Mouse (Mus musculus) thymus, postnatal 10 days (tissue): ENCODE measurements around the gene Tuba1a.
"Not testable (repeated sequence)": the region's sequence is repeated elsewhere in the genome, so short reads cannot be mapped to it uniquely, and the experiment has no call there.

Experiments
- DNase-seq, 2 experiments: peaks; one replicate each; pipeline ENCODE4 v3.0.0; 2021; ENCODE audit warnings: low spot score in 2 of 2

Gene Tuba1a

DNA sequence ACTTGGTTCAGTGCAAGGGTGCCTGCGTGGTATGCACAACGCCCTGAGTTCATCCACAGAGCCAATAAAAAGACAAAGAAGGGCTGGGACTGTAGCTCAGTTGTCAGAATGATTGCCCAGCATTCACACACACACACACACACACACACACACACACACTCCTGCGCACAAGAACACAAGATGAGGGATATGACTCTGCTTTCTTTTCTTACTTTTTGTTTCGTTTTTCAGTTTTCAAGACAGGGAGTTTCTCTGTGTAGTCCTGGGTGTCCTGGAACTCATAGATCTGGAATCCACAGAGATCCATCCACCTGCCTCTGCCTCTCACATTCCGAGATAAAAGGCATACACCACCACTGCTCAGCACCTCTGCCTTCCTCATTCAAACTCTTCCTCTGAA lies 25.9 kb downstream of the Tuba1a start:
- no peak for DNase-seq

DNA sequence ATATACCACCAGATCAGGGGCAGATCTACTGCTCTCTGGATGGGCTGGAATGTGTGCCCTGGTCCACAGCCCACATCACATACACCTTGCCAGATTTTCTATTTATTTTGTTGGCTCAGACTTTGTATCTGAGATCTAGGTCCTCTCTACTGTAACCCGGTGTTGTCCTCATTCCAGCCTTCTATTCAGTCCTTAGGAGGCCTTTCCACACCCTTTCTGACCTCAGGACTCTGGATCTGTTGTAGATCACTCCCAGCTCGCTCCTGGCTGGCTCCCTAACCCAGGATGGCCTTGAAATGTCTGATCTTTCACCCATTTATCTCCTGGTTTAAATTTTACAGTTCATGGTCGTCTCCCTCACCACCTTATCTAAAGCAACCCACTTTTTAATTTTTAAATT lies 28.8 kb downstream of the Tuba1a start:
- no peak for DNase-seq

- DNase-seq = no peak
Observed at GRCm38 (mm10) chr15:98923031-98923537, 30.4 kb downstream of the Tuba1a start.

DNA sequence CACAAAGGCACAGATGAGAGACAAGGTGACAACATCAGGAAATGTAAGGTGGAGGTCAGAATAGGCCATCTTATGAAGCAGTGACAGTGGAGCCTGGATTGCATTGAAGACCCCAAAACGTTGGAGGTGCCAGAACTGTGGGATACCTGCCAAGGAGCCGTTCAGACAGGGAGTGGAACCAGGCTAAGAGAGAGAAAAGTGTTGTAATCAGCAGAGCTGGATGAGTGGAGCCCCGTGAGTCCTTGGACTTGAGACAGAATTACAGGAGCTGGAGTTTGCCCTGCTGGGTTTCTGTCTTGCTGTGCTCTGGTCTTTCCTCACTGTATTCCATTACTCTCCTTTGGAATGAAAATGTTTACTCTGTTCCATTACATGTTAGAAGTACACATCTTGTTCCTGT lies 30.9 kb downstream of the Tuba1a start:
- no peak for DNase-seq

DNA sequence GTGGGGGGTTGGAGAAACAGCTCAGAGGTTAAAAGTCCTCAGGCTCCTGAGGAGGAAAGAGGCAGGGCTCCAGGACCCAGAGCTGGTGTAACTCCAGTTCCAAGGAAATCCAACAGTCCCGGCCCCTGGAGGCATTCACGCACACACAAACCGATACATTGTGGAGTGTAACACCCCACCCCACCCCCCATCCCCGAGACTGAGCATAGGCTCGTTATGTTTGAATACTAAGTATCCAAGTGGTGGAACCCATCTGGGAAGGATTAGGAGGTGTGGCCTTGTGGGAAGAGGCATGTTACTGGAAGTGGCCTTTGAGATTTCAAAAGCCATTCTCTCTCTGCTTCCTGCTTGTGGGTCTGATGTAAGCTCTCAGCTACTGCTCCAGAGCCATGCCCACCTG lies 32.0 kb downstream of the Tuba1a start:
- DNase-seq = no peak

- DNase-seq = not testable (repeated sequence)
Observed at GRCm38 (mm10) chr15:98918499-98918895, 35.0 kb downstream of the Tuba1a start.

DNA sequence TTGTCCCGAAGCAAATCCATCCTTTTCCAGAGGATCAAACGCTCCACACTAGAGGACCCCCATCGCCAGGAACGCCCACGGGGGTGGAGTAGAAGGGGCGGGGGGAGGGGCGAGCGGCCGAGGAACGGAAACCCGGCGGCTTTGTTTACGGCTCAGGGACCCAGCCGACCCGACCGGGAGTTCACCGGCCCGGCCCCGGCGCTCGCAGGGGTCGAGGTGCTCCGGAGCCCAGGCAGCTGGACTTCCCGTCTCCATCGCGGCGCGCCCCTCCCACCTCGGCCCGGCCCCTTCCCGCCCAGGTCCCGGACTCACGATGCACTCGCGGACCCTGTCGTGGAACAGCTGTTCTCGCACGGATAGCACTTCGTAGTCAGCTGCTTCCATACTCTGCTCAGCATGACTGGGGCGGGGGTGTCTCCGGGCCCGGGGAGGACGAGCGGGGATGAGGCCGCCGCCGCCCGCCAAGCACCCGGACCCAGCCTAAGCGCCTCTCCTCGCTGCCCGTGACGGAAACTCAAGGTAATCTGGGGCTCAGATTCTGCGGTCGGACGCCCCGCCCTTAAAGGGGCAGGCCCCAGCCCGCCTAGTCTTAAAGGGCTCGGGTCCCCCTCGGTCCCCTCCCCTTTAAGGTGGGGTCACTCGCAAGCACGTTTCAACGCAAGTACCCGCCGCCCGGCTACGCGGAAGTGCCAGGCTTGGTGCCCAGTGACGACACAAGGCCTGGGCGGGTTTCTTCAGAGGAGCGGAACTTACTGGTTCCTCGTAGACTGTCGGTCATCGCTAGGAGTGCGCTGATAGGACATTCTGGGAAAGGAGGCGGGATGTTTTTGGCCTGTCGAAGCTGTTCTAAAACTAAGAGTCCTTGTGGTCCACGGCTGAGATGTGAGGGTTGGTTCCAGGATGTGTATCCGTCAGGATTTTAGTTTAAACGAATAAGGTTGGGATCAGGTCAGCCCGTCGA lies 35.7 kb downstream of the Tuba1a start, which contains the start of gene Lmbr1l:
Lmbr1l (minus strand) TSS at position 694 of the 961 bp plus-strand sequence.
- peak; percentile 96 to 100 for DNase-seq

DNA sequence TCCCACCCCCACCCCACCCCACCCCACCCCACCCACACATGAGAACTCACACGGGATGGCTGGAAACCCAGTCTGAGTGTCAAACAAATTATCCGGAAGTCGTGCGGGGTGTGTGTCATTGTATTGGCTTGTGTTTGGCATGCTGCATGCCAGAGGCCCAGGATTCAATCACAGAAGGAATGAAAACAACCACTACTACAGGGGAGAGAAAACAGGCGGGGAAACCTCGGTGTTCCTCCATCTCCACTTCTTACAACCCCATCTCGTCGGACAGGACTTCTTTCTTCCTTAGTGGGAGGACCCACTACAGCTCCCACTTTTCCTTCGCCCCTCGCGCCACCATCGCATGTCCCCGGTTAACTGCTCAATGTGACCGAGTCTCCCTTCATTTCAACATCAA lies 36.4 kb downstream of the Tuba1a start:
- no peak for DNase-seq

GRCm38 (mm10) chr15:98916016-98916415 lies 37.5 kb downstream of the Tuba1a start:
- DNase-seq = no peak

GRCm38 (mm10) chr15:98914903-98915302 lies 38.6 kb downstream of the Tuba1a start:
- DNase-seq = no peak

DNA sequence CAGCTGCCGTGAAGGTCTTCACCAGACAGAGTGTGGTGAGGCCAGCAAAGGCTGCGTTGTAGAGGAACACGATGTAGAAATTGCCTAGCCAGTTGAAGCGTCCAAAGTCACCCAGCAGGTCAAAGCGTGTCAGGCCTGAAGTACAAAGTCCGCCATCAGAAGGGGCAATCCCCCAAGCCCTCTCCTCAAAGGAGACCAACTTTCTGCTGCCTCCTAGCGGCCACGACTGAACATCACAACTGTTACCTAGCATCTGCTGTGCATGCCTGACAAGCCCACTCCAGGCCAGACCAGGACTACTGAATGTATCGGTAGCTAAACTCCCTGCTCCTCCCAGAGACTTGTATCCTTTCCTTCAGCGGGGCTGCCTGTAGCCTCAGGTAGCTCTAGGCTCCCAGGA lies 48.8 kb downstream of the Tuba1a start:
- peak in 1 of 2 experiments; percentile 43 for DNase-seq

- no peak for DNase-seq
Observed at GRCm38 (mm10) chr15:98902600-98902999, 50.9 kb downstream of the Tuba1a start.

GRCm38 (mm10) chr15:98901530-98901929 lies 52.0 kb downstream of the Tuba1a start:
- no peak for DNase-seq
